Mouse (Mus musculus): ENCODE measurements at regions not wholly inside any gene's neighbourhood (a gene's known extent, or its start where the extent isn't known, plus 50 kb on each side); places are given as distances from the start of the nearest gene placed in this dataset.

- no peak for DNase-seq (ENCODE audit: low read depth, low spot score)
Observed at GRCm38 (mm10) chr16:90666271-90666986, 60.8 kb downstream of the Mis18a start.

GRCm38 (mm10) chr16:90664086-90664485, 63.1 kb downstream of the Mis18a start:
- DNase-seq (ENCODE audit: low read depth, low spot score) = no peak

GRCm38 (mm10) chr16:90658050-90658449, 69.2 kb downstream of the Mis18a start:
- peak; percentile 85 for DNase-seq (ENCODE audit: low read depth, low spot score)

- no peak for DNase-seq (ENCODE audit: low read depth, low spot score)
Observed at GRCm38 (mm10) chr16:90657027-90657426, 70.2 kb downstream of the Mis18a start.

- no peak for DNase-seq (ENCODE audit: low read depth, low spot score)
Observed at GRCm38 (mm10) chr16:90656571-90657011, 70.6 kb downstream of the Mis18a start.

- DNase-seq (ENCODE audit: low read depth, low spot score) = no peak
Observed at GRCm38 (mm10) chr16:90654853-90655252, 72.4 kb downstream of the Mis18a start.

GRCm38 (mm10) chr16:90652821-90653220, 74.4 kb downstream of the Mis18a start:
- DNase-seq (ENCODE audit: low read depth, low spot score) = peak; percentile 84

GRCm38 (mm10) chr16:90648161-90648560, 79.0 kb downstream of the Mis18a start:
- DNase-seq (ENCODE audit: low read depth, low spot score) = no peak

- DNase-seq (ENCODE audit: low read depth, low spot score) = no peak
Observed at GRCm38 (mm10) chr16:90642671-90643070, 84.5 kb downstream of the Mis18a start.

- peak; percentile 56 for DNase-seq (ENCODE audit: low read depth, low spot score)
Observed at GRCm38 (mm10) chr16:90635216-90635615, 92.0 kb downstream of the Mis18a start.

- DNase-seq (ENCODE audit: low read depth, low spot score) = no peak
Observed at GRCm38 (mm10) chr16:90629976-90630375, 97.2 kb downstream of the Mis18a start.

GRCm38 (mm10) chr16:90629121-90629930, 97.9 kb downstream of the Mis18a start:
- no peak for DNase-seq (ENCODE audit: low read depth, low spot score)

- DNase-seq (ENCODE audit: low read depth, low spot score) = no peak
Observed at GRCm38 (mm10) chr16:90628605-90629120, 98.5 kb downstream of the Mis18a start.

- DNase-seq (ENCODE audit: low read depth, low spot score) = no peak
Observed at GRCm38 (mm10) chr16:90626035-90626670, 101.1 kb downstream of the Mis18a start.

- DNase-seq (ENCODE audit: low read depth, low spot score) = peak; percentile 60
Observed at GRCm38 (mm10) chr16:90625301-90626034, 101.7 kb downstream of the Mis18a start.

- DNase-seq (ENCODE audit: low read depth, low spot score) = peak; percentile 84
Observed at GRCm38 (mm10) chr16:90624039-90624625, 103.1 kb downstream of the Mis18a start.

- peak; percentile 37 for DNase-seq (ENCODE audit: low read depth, low spot score)
Observed at GRCm38 (mm10) chr16:90622677-90623225, 104.5 kb downstream of the Mis18a start.

- no peak for DNase-seq (ENCODE audit: low read depth, low spot score)
Observed at GRCm38 (mm10) chr16:90621761-90622411, 105.3 kb downstream of the Mis18a start.

GRCm38 (mm10) chr16:90619565-90620311, 107.5 kb downstream of the Mis18a start:
- DNase-seq (ENCODE audit: low read depth, low spot score) = no peak

All from R1 (cell line).